Mouse (Mus musculus): ENCODE measurements around the gene Masp2.

The Masp2 gene

DNA sequence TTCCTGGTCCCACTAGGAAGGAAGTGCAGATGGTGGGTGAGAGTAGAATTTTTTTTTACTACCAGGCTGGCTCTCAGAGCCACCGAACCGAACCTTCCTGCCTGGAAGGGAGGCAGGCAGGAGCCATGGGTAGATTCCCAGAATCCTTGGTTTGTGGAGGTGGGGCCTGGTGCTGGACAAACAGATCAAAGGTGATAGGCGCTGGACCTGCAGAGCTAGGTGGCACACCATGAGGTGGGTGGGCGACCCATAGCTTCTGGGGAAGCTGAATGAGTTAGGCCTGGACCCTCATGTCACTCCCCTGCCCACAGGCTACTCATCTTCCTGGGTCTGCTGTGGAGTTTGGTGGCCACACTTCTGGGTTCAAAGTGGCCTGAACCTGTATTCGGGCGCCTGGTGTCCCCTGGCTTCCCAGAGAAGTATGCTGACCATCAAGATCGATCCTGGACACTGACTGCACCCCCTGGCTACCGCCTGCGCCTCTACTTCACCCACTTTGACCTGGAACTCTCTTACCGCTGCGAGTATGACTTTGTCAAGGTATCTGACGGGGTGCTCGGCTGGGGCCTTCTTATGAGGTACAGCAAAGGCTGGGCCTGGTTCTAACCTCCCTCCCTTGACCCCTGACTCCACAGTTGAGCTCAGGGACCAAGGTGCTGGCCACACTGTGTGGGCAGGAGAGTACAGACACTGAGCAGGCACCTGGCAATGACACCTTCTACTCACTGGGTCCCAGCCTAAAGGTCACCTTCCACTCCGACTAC, at the start of gene Masp2:
Masp2 (plus strand) TSS at position 198 of the 764 bp plus-strand sequence.
- DNase-seq (ENCODE audit: low spot score), result no peak

DNA sequence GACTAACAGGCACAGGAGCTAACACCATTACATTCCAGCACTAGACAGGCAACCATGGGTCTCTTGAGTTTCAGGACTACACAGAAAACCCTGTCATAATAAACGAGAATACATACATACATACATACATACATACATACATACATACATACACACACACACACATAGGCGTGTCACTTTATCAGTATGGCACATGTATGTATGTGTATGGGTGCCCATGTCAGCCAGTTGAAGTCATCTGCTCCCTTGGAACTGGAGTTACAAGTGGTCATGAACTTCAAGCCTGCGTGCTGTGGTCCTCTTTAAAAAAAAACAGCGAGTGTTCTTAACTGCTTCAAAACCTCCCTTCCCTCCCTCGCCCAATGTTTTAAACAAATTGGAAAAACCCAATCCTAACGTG, 44.6 kb upstream of the Masp2 start:
- DNase-seq (ENCODE audit: low spot score), result no peak

DNA sequence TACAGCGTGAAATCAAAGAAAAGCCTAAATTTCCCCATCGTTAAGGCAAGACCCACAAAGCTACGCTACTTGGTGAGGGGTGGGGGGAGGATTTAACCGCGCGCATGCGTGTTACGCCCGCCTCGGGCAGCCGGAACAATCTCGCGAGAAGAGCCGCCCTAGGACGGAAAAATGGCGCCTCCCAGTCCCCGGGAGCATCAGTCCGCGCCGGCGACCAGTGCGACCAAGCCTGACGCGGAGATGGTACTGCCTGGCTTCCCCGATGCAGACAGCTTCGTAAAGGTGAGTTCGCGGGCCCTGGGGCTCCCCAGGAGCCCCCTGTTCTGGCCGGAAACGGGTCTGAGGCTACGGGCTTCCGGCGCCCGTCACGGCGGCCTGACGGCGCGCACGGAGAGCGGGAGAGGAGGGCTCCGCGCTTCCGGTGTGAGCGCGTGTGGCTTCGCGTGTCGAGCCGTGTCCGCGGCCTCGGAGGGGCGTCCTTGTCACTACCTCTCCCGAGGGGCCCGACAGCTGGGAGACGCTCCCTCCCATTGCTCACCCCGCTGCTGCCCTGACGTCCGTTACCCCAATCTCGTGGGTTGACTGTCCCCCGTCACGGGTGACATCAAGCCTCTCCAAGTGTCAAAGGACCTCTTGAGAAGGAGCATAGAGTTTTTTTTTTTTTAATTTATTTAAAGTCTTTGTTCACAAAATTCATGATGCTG, 43.9 kb upstream of the Masp2 start, which contains the start of gene Exosc10:
Exosc10 (plus strand) TSS at position 133 of the 704 bp plus-strand sequence.
- peak; percentile 89 for DNase-seq (ENCODE audit: low spot score)

DNA sequence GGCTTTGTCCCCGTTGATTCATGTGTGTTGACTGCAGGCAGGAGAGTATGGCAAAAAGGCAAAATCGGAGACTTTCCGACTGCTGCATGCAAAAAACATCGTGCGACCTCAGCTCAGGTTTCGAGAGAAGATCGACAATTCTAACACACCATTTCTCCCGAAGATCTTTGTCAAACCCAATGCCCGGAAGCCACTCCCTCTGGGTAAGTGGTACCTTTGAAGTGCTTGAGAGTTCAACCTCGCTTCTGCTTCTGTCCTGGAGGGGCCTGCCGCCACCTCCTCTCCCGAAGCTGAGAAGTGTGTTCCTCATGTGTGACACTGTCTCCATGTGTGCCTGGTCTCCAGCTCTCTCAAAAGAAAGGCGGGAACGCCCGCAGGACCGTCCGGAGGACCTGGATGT, 39.7 kb upstream of the Masp2 start:
- no peak for DNase-seq (ENCODE audit: low spot score)

DNA sequence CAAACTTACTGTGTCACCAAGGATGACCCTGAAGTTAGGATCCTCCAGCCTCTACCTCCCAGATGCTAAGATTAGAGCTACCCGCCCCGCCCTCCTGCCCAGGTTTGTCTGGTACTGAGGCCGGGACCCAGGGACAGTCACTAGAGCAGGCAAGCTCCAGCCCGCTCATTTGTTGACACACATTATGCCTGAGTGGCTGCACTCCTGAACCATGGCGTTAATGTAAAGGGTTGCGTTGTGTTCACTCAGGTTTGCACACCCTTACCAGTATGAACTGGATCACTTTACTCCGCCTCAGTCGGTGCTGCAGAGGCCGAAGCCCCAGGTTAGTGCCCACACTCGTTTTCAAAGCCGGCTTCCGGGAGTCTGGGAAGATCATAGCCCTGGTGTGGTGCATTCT, 38.8 kb upstream of the Masp2 start:
- no peak for DNase-seq (ENCODE audit: low spot score)

DNA sequence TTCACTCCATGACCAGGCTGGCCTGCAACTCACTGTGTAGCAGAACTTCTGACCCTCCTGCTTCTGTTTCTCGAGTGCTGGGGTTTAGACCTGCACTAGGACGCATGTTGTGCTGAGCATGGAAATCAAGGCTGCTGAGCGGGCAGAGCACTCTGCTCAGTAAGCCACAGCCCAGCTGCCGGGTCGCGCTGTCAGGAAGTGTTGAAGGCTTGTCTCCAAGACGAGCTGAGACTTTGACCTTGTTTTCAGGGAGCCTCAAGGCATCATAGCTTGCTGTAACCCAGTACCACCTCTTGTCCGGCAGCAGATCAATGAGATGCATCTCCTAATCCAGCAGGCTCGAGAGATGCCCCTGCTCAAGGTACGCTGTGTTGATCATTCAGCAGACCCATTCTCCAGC, 32.2 kb upstream of the Masp2 start:
- DNase-seq (ENCODE audit: low spot score), result no peak

DNA sequence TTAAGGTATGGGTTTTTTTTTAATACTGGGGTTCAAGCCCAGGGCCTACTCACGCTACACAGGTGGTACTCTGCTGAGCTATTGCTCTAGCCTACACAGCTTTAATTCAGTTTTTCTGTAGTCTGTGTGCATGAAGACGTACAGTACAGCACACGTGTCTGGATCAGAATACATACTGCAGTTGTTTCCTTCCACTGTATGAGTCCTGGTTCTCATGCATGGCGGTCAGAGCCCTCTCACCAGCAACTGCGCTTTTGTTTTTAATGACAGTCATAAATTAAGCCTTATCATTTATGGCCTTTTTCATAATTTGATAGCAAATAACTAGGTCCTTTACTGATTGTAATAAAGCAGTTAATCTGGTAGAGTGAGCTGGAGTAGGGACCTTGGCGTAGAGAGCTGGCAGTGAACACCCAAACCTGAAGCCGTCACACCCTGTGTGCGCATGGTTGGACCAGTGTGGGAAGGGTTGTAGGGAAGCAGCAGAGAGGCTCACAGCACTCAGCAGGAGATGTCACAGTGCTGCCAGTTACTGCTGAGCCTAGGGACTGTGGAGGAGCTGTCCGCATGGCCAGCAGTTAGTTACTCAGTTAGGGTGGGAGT, 31.6 kb upstream of the Masp2 start:
- DNase-seq (ENCODE audit: low spot score), result no peak

DNA sequence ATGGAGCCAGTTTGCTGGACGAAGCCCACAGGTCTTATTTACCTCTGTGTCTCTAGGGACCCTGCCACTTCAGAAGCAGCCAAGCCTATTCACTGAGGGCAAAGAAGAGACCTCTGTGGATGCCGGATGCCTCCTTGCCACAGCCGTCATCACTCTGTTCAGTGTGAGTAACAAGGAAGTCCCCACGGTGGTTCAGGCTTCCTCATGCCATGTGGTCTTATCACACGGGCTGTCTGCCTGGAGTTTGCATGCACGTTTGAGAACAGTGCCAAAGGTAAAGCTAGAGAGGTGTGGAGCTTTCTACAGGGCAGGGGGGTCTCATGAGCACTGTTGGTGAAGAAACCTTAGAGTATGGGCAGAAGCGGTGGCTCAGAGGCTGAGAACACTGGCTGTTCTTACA, 29.1 kb upstream of the Masp2 start:
- no peak for DNase-seq (ENCODE audit: low spot score)

DNA sequence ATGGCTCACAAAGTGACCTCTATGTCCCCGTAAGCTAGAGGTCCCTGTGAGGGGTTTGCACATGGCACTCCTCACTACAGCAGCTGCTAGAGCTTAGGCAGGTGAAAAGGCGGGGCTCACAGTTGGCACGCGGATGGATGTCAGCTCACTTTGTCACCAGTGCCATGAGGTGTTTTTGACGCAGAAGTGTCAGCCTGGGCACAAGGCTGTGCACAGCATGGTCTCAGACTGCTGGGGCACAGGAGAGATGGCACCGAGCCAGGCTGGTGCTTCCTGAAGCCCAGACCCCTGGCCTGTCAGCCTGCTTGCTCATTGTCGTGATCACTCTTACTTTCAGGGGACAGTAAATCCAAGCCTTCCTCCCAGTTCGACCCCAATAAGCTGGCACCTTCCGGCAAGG, 21.6 kb upstream of the Masp2 start:
- DNase-seq (ENCODE audit: low spot score), result no peak

DNA sequence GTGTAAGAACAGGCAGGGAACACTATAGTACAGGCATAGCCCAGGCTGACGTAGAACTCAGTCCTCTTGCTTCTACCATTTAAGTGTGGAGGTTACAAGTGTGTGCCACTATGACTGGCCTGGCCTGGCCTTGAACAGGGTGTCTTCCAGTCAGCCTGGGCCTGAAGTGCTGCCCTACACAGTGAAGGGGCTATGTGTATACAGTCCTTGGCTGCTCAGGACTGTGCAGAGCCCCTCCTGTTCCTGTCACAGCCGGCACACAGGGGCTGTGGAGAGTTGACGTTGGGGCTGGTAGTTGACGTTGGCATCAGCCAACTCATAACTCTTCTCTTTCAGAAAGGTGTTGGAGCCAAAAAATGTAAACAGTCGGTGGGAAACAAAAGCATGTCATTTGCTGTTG, 20.9 kb upstream of the Masp2 start:
- no peak for DNase-seq (ENCODE audit: low spot score)

DNA sequence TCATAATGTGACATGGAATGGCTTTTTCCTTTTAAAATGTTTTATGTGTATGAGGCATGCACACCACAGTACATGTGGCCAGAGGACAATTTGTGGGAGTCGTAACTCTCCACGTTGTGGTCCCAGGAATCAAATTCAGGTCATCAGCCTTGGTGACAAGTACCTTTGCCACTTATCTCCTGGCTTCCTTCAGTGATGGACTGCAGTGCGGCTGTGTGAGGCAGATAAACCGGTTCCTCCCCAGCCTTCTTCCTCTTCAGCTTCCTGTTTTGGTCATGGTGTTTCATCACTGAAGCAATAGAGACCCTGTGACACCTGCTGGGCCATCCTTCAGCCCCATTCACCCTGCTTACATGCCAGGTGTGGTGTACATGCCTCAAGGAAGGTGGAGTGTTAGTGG, 19.1 kb upstream of the Masp2 start:
- no peak for DNase-seq (ENCODE audit: low spot score)

DNA sequence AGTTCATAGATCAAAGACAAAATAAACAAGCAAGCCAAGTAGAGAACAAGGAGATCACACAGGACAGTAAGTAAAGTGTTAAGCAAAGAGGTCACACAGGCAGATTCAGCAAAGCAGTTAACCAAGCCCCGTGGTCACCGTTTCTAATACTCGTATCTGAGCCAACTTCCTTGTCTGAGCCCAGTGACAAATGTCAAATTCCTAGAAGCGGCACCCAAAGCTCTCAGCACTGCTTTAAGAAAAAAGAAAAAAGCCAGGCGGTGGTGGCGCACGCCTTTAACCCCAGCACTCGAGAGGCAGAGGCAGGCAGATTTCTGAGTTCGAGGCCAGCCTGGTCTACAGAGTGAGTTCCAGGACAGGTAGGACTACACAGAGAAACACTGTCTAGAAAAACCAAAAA, 15.7 kb upstream of the Masp2 start:
- no peak for DNase-seq (ENCODE audit: low spot score)

DNA sequence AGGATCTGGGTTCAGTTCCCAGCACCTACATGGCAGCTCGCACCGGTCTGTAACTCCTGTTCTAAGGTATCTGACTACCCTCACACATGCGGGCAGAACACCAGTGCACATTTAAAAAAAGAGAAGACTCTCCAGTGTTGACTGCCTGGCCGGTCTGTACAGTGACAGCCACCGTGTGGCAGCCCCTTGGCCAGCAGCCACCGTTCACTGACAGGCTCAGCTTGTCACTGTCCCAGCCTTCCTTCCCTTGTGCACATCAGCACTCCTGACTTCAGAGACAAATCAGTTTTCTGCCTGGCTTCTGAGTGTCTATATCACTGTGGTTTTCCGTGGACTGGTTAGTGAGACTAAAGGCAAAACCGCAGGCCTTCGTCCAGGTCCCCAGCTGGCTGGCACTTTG, 13.6 kb upstream of the Masp2 start:
- no peak for DNase-seq (ENCODE audit: low spot score)

DNA sequence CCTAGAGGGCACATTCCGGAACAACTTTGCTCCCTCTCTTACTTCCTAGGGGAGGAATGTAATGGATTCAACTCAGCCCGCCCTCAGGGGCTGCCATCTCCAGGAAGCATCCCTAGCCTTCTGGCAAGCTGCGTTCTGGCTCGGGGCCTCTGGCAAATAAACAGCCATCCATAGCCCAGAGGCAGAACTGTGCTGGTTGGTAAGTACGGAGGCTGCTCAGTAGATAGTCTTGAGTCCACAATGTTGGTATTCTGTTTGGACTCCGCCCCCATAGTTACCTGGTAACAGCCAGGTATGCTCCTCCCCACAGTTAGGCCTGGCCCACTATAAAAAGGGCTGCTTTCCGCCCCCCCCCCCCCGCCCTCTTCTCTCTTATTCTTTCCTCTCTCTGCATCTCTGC, 12.8 kb upstream of the Masp2 start:
- no peak for DNase-seq (ENCODE audit: low spot score)

DNA sequence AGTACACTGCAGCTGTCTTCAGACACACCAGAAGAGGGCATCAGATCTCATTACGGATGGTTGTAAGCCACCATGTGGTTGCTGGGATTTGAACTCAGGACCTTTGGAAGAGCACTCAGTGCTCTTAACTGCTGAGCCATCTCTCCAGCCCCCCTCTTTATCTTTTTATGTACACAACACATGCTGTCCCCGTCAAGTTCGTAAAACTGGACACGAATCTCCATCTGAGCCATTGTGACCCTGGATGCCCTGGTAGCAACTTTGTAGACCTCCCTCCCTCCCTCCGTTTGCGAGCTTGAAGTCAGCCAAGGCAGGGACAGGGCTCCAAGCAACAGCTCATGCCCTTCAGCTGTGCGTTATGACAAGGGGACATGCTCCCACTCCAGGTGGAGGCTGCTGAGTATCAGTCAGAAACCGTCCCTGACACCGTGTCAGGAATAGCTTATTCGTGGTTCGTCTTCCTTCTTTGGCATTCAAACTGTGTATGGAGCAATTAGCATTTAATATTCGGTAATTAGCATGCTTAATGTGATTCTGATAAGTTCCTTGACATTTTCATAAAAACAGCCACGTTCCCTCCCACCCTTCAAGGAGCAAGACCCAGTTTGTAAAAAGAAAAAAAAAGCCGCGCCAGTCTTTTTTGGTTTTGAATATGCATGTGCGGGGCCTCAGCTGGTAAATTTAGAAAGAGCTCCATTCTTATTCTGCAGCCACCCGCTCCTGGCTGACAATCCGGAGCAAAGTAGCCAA, 11.8 kb upstream of the Masp2 start:
- DNase-seq (ENCODE audit: low spot score), result no peak

DNA sequence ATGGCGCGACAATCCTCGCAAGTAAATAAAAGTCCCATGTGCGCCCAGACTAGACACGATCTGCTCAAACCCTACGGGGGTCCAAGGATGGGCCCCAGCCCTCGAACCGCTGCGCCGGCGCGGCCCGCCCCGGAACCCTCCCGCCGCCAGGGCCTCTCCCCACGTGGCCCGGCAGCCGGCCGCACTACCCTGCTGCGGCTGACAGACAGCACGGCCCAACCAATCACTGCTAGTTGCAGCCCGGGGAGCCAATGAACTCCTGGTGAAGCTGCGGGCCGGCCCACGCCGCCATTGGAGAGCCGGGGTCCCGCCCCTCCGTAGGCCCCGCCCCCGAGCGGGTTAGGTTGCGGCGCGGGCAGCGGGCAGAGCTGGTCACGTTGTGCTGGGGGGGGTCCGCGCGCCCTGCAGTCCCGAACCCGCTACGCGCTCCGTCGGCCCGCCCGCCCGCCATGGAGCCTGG, 11.2 kb upstream of the Masp2 start, which contains the start of gene Srm:
Srm (plus strand) TSS at position 333 of the 460 bp plus-strand sequence.
- DNase-seq (ENCODE audit: low spot score), result peak; percentile 99

DNA sequence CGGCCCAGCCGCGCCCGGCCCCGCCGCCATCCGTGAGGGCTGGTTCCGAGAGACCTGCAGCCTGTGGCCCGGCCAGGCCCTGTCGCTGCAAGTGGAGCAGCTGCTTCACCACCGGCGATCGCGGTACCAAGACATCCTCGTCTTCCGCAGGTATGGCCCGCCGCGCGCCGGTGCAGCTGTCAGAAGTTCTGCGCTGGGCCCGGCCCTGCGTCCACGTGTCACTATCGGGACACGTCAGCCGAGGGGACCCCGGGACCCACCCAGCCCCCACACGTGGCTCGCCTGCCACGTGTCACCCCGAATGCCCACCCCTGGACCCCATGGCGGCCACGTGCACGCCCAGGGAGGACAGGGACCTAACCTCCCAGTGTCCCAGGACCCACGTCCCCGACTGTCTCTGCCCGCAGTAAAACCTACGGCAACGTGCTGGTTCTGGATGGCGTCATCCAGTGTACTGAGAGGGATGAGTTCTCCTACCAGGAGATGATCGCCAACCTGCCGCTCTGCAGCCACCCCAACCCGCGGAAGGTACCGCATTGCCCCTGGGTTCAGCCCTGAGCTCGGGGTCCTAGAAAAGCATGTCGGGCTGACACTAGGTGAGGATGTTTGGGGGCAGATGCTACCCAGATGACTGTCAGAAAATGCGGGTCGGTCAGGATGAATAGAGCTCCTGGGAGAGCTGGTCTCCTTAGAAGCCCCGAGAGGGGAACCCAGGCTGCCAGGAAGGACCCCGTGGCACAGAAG, 10.5 kb upstream of the Masp2 start:
- no peak for DNase-seq (ENCODE audit: low spot score)

DNA sequence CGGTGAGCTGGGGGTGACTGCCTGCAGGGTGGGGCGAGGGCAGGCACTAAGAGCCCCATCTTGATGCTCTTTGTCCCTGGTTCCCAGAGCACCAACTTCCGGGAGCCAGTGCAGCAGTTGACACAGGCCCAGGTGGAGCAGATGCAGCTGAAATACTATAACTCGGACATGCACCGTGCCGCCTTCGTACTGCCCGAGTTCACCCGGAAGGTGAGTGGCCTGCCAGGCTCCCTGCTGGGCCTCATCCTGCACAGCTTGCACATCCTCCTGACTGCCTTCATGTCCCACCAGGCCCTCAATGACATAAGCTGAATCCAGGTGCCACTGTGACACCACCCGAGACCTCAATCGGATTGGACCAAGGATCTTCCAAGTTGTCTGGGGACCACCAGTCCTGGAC, 8.4 kb upstream of the Masp2 start:
- DNase-seq (ENCODE audit: low spot score), result no peak

DNA sequence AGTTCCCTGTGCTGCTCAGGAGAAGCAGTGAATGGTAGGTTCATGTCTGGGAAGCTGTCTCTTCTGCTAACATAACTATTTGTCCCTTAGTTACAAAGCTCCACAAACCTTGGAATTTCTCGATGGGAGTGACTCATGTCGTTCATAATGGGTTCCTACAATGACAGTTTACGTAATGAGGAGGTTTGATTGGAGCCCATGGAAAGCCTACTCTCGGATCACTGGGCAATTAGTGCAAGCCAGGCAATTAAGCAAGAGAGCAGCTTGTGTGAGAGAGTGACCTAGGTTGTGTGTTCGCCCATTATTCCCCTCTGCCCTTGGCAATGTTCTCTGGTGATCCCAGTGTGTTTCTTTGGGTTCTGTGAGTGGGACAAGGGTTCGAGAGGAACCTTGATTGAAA, 6.4 kb upstream of the Masp2 start:
- no peak for DNase-seq (ENCODE audit: low spot score)

DNA sequence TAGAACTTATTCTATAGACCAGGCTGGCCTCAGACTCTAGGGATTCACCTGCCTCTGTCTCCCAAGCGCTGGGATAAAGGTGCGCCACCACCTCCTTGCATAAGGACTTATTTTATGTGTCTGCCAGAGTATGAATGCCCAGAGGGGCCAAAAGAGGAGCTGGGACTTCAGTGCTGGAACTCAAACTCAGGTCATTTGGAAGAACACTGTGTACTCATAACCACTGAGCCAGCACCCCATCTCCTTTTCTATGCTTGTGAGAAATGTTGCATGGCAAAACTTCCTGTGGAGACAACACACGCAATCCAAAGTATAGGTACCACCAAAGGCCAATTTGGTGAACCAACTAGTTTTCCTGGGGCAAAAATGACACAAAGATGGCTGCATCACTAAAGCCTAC, 5.6 kb upstream of the Masp2 start:
- no peak for DNase-seq (ENCODE audit: low spot score)

DNA sequence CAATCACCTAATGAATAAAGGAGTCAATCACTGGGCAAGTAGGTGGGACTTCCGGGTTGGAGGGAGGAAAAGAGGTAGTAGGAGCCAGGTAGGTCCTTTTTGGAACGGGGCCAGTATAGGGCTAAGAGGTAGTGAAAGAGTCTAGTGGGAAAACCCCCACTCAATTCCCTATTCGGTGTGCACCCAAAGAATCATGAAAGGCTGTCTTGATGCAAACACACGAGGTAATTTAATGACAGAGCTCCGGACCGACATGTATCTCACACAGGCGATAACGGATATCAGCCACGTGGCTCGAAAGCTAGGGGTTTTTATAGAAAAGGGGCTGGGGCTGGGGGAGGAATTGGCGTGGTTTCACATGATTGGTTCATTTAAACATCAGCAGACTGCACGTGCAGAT, 3.5 kb upstream of the Masp2 start:
- DNase-seq (ENCODE audit: low spot score), result no peak

DNA sequence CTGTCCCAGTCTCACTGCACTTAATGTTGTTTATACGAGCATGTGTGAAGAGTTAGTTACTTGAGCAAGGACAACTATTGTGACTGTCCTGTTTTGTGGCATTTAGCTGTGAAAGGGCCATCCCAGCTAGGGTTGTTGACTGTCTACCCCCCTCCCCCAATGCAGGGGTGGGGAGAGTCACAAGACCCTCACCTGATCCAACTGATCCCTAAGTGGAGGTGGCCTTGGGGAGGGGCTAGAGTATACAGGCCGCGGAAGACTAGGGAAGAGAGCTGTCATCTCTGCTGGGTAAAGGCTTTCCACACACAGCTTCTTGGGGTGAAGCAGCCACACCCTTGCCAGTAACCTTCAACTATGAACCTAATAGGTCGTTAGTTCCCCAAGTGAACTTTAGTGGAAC, 2.0 kb upstream of the Masp2 start:
- DNase-seq (ENCODE audit: low spot score), result no peak

Data from testis, postnatal 14 days (tissue).